Mouse (Mus musculus): ENCODE measurements at regions not wholly inside any gene's neighbourhood (a gene's known extent, or its start where the extent isn't known, plus 50 kb on each side); places are given as distances from the start of the nearest gene placed in this dataset.

DNA sequence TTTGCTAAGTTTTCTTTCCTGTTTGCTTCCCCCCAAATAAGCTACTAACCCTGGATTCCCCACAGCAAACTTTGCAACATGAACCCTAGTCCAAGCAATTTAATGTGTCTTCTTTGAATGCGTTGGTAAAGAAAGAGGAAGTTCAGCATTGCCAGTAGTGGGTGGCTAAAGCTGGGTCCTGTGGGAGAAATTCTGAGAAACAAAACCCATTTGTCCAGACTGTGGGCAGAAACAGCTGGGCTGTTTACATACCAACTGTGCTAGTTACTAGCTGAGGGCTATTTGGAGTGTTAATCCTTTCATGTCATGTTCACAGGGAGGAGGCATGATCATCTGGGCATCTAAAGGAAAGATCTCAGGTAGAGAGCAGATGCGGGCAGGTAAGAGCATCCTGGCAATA lies 51.8 kb upstream of the 1190002N15Rik start:
- Histone ChIP-seq H3K4me3 (no peak overlapping the region), H3K36me3 (ENCODE audit: control insufficient read depth, insufficient read depth) (no peaks in the 10 kb centered on the region), H3K4me2 (ENCODE audit: low read depth) (no peak overlapping the region), H3ac (ENCODE audit: control insufficient read depth, insufficient read length) (no peak overlapping the region), H3K79me2 (ENCODE audit: control insufficient read depth, insufficient read depth) (no peaks in the 10 kb centered on the region), H3K27me3 (ENCODE audit: control insufficient read depth, insufficient read depth, insufficient read length) (no peaks in the 10 kb centered on the region)
- TF ChIP-seq MAX (IDR thresholded peaks at IDR 0.05; ENCODE audit: low read depth) = no peak
- peak in 2 of 3 experiments; percentile 44 to 63 for TF ChIP-seq MYOD1 (IDR thresholded peaks at IDR 0.05; ENCODE audit: control insufficient read depth in 1 of 3, insufficient read length in 2 of 3, low read depth in 2 of 3)

DNA sequence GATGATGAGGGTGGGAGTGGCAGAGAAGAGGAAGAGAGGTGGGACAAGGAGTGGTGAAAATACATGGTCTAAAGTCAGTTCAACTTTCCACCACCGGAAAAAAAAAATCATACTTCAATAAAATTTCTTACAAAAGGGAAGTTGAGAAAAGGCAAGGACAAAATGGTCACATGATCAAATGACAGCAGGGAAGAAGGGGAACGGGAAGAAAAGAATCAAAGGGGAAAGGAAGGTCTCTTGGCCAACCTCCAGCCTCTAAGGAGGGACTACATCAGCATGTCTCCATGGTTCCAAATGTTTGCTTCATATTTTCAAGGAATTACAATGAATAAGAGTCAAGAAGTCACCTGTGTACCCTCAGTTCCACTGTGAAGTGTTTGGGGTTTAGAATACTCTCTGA lies 64.7 kb upstream of the Slc9a9 start:
- Histone ChIP-seq H3K4me2 (ENCODE audit: low read depth) (no peak overlapping the region), H3K27me3 (ENCODE audit: control insufficient read depth, insufficient read depth, insufficient read length) (no peaks in the 10 kb centered on the region), H3K36me3 (ENCODE audit: control insufficient read depth, insufficient read depth) (no peaks in the 10 kb centered on the region), H3K4me3 (no peak overlapping the region), H3K79me2 (ENCODE audit: control insufficient read depth, insufficient read depth) (no peaks in the 10 kb centered on the region), H3ac (ENCODE audit: control insufficient read depth, insufficient read length) (no peak overlapping the region)
- no peak for TF ChIP-seq TCF3 (IDR thresholded peaks at IDR 0.05; ENCODE audit: insufficient read length, low read depth)
- TF ChIP-seq SRF (IDR thresholded peaks at IDR 0.05; ENCODE audit: control insufficient read depth, insufficient read length, low read depth) = no peak
- TF ChIP-seq MAX (IDR thresholded peaks at IDR 0.05; ENCODE audit: low read depth) = no peak
- no peak for TF ChIP-seq CEBPB (IDR thresholded peaks at IDR 0.05; ENCODE audit: insufficient read depth, poor library complexity, severe bottlenecking)
- no peak for TF ChIP-seq POLR2A (IDR thresholded peaks at IDR 0.05; ENCODE audit: insufficient read length, low read depth)
- TF ChIP-seq POLR2AphosphoS2 (IDR thresholded peaks at IDR 0.05; ENCODE audit: insufficient read length, low read depth) = no peak
- no peak for TF ChIP-seq REST (IDR thresholded peaks at IDR 0.05; ENCODE audit: insufficient read depth, insufficient read length)

DNA sequence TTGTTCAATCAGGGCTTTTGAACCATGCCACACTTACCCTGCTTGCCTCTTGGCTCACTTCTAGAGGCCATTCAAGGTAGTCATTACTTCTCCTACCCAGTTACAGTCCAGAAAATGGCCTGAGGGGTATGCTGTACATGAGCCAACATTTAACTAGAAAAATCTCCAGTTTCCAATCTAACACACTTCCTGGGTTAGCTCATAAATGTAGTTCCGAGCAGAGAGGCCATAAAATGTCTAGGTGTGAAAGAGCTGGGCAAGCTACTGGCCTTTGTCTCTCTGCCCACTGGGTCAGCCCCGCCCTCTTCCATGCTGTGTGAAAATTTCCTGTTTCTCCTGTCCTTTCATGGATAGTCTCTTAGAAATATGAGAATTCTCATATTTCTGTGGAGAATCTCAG lies 63.3 kb upstream of the Slc9a9 start:
- peak overlapping the region; percentile 64 for H3K4me2 ChIP-seq (ENCODE audit: low read depth)
- TF ChIP-seq E2F4 (IDR thresholded peaks at IDR 0.05; ENCODE audit: insufficient read depth) (no peak), REST (IDR thresholded peaks at IDR 0.05; ENCODE audit: insufficient read depth, insufficient read length) (no peak), TCF12 (IDR thresholded peaks at IDR 0.05; ENCODE audit: insufficient read depth, poor library complexity, severe bottlenecking) (no peak), USF1 (IDR thresholded peaks at IDR 0.05; ENCODE audit: low read depth) (no peak)
- no peaks in the 10 kb centered on the region for H3K79me2 ChIP-seq (ENCODE audit: control insufficient read depth, insufficient read depth)
- H3K27me3 ChIP-seq (ENCODE audit: control insufficient read depth, insufficient read depth, insufficient read length) = no peaks in the 10 kb centered on the region
- no peaks in the 10 kb centered on the region for H3K36me3 ChIP-seq (ENCODE audit: control insufficient read depth, insufficient read depth)
- H3ac ChIP-seq (ENCODE audit: control insufficient read depth, insufficient read length) = no peak overlapping the region
- H3K4me3 ChIP-seq = no peak overlapping the region

DNA sequence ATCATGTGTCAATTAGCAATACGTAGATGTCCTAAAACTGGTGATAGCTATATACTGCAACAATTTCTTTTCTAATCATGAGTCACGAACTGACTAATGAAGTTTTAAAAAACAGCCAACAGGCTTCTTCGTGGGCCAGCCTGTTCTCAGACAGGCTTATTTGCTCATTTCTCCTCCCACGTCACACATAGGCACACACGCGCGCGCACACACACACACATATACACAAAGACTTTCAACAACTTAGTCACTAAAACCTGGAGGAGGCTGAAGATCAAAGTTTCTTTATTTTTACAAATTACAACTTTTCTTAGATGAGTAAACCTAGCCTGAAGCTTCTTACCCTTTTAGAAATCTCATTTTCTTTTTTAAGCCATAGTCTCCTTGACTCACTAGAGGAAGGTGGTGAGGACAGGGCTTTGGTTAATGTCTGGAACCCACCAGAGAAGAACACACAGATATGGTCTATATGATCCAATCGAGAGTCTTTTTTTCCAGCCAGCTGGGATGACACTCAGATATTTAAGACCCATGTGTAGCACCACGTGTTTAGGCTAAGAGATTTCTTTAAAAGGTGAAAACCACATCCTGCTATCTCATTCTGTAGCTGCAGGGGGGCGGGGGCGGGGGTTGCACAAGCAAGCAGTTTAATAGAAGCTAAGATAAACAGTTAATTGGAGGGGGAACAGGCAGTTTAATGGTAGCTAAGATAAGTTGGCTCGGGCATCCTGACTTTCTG lies 62.5 kb upstream of the Slc9a9 start:
- TF ChIP-seq TCF3 (IDR thresholded peaks at IDR 0.05; ENCODE audit: insufficient read length, low read depth) = no peak
- TF ChIP-seq MYOD1 (IDR thresholded peaks at IDR 0.05; ENCODE audit: control insufficient read depth in 1 of 3, insufficient read length in 2 of 3, low read depth in 2 of 3) = no peak
- 0 out of 2 replicates have a peak, but pooled peaks have one; percentile 8 for TF ChIP-seq CEBPB (IDR thresholded peaks at IDR 0.05; ENCODE audit: insufficient read depth, poor library complexity, severe bottlenecking)
- no peak for TF ChIP-seq MAX (IDR thresholded peaks at IDR 0.05; ENCODE audit: low read depth)
- no peak for TF ChIP-seq E2F4 (IDR thresholded peaks at IDR 0.05; ENCODE audit: insufficient read depth)
- no peak for TF ChIP-seq TCF12 (IDR thresholded peaks at IDR 0.05; ENCODE audit: insufficient read depth, poor library complexity, severe bottlenecking)
- peak; percentile 45 for TF ChIP-seq USF1 (IDR thresholded peaks at IDR 0.05; ENCODE audit: low read depth)
- no peak for TF ChIP-seq POLR2AphosphoS2 (IDR thresholded peaks at IDR 0.05; ENCODE audit: insufficient read length, low read depth)
- no peak for TF ChIP-seq SRF (IDR thresholded peaks at IDR 0.05; ENCODE audit: control insufficient read depth, insufficient read length, low read depth)
- no peak for TF ChIP-seq MYOG (IDR thresholded peaks at IDR 0.05; ENCODE audit: control insufficient read depth in 1 of 3, insufficient read depth in 1 of 3, insufficient read length in 2 of 3, low read depth in 2 of 3)
- Histone ChIP-seq H3K4me3 (no peak overlapping the region), H3K27me3 (ENCODE audit: control insufficient read depth, insufficient read depth, insufficient read length) (no peaks in the 10 kb centered on the region), H3K36me3 (ENCODE audit: control insufficient read depth, insufficient read depth) (no peaks in the 10 kb centered on the region), H3K79me2 (ENCODE audit: control insufficient read depth, insufficient read depth) (no peaks in the 10 kb centered on the region), H3K4me2 (ENCODE audit: low read depth) (peak overlapping the region; percentile 64), H3ac (ENCODE audit: control insufficient read depth, insufficient read length) (no peak overlapping the region)

DNA sequence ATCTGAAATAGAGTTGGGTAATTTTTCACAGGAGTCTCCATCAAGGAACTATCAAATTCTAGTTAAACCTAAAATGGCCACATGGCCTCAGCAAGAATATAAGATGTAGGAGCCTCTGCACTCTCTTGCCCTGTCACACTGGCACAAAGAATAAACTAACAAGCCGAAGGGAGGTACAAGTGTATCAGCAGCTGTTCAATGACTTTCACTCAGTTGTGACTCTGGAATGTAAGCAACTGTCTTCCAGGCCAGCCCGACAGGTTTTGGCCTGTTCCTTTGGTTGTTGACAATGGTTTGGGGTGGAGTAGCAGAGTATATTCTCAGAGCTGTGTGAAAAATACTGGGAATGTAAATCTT lies 62.0 kb upstream of the Slc9a9 start:
- Histone ChIP-seq H3ac (ENCODE audit: control insufficient read depth, insufficient read length) (no peak overlapping the region), H3K4me2 (ENCODE audit: low read depth) (peak overlapping the region; percentile 64), H3K36me3 (ENCODE audit: control insufficient read depth, insufficient read depth) (no peaks in the 10 kb centered on the region), H3K27me3 (ENCODE audit: control insufficient read depth, insufficient read depth, insufficient read length) (no peaks in the 10 kb centered on the region), H3K4me3 (no peak overlapping the region), H3K79me2 (ENCODE audit: control insufficient read depth, insufficient read depth) (no peaks in the 10 kb centered on the region)
- TF ChIP-seq TCF3 (IDR thresholded peaks at IDR 0.05; ENCODE audit: insufficient read length, low read depth) (peak; percentile 68), MYOD1 (IDR thresholded peaks at IDR 0.05; ENCODE audit: control insufficient read depth in 1 of 3, insufficient read length in 2 of 3, low read depth in 2 of 3) (peak in 2 of 3 experiments; percentile 88 to 94), USF1 (IDR thresholded peaks at IDR 0.05; ENCODE audit: low read depth) (no peak), MYOG (IDR thresholded peaks at IDR 0.05; ENCODE audit: control insufficient read depth in 1 of 3, insufficient read depth in 1 of 3, insufficient read length in 2 of 3, low read depth in 2 of 3) (peak in 2 of 3 experiments; percentile 87 to 92), E2F4 (IDR thresholded peaks at IDR 0.05; ENCODE audit: insufficient read depth) (no peak), POLR2AphosphoS2 (IDR thresholded peaks at IDR 0.05; ENCODE audit: insufficient read length, low read depth) (no peak), SRF (IDR thresholded peaks at IDR 0.05; ENCODE audit: control insufficient read depth, insufficient read length, low read depth) (no peak), TCF12 (IDR thresholded peaks at IDR 0.05; ENCODE audit: insufficient read depth, poor library complexity, severe bottlenecking) (peak; percentile 93), MAX (IDR thresholded peaks at IDR 0.05; ENCODE audit: low read depth) (no peak), REST (IDR thresholded peaks at IDR 0.05; ENCODE audit: insufficient read depth, insufficient read length) (no peak)
